Mouse (Mus musculus) embryonic facial prominence, embryonic 11.5 days (tissue): ENCODE data around the gene Acot5. TPM values are rescaled to one million over a fixed set of nuclear protein-coding genes. Genes with fewer than 3 reads are reported as not detected.
A peak's percentile ranks its signal among the peaks of the same experiment; 100 is the strongest.
"Not testable (repeated sequence)": the region's sequence is repeated elsewhere in the genome, so short reads cannot be mapped to it uniquely, and the experiment has no call there.

Source experiments
- ATAC-seq: fragments of 200-750 bp; cut with Nextera tagmentation; replicated peaks from 2 replicates; pipeline ENCODE4 v1.8.0; 2017; ENCODE audit warnings: low read depth; ENCODE audit not compliant: insufficient number of reproducible peaks, low FRiP score, low TSS enrichment
- DNase-seq: peaks from one replicate; pipeline ENCODE4 v3.0.0-alpha.2; 2015; ENCODE audit warnings: low spot score
- H3K27ac ChIP-seq: fragments of 300-500 bp; sonication (generic); replicated peaks from 2 replicates; pipeline ENCODE4 v1.5.1; 2014; ENCODE audit warnings: mild to moderate bottlenecking, low read depth, low read length, control low read depth
- H3K27me3 ChIP-seq: fragments of 300-500 bp; sonication (generic); 2 replicates; pipeline ENCODE4 v1.6.1; 2014; ENCODE audit warnings: mild to moderate bottlenecking, low read length, moderate library complexity, mixed read lengths; ENCODE audit not compliant: control insufficient read depth, insufficient read depth
- H3K36me3 ChIP-seq: fragments of 300-500 bp; sonication (generic); replicated peaks from 2 replicates; pipeline ENCODE4 v1.6.1; 2014; ENCODE audit warnings: low read depth, mild to moderate bottlenecking, low read length, moderate library complexity, mixed read lengths; ENCODE audit not compliant: control insufficient read depth, insufficient read depth
- H3K4me1 ChIP-seq: fragments of 300-500 bp; sonication (generic); 2 replicates; pipeline ENCODE4 v1.6.1; 2014; ENCODE audit warnings: low read length, mixed read lengths; ENCODE audit not compliant: control insufficient read depth, insufficient read depth
- H3K4me2 ChIP-seq: fragments of 300-500 bp; sonication (generic); 2 replicates; pipeline ENCODE4 v1.6.1; 2014; ENCODE audit warnings: low read depth, mild to moderate bottlenecking, control low read depth, low read length, moderate library complexity
- H3K4me3 ChIP-seq: fragments of 300-500 bp; sonication (generic); 2 replicates; pipeline ENCODE4 v1.5.1; 2014; ENCODE audit warnings: low read depth, low read length, control low read depth
- H3K9ac ChIP-seq: fragments of 300-500 bp; sonication (generic); replicated peaks from 2 replicates; pipeline ENCODE4 v1.6.1; 2014; ENCODE audit warnings: mild to moderate bottlenecking, control low read depth, low read length
- H3K9me3 ChIP-seq: fragments of 300-500 bp; sonication (generic); replicated peaks from 2 replicates; pipeline ENCODE4 v1.6.1; 2016; ENCODE audit warnings: mild to moderate bottlenecking, low read length, inconsistent platforms, mixed read lengths; ENCODE audit not compliant: control insufficient read depth
- WGBS: fragments of 180-500 bp; shearing (Covaris S2); extraction: QIAGEN DNeasy Blood & Tissue Kit; methylation state at CpG from one replicate; pipeline ENCODE4 v1.1.7; 2014; 5-methylcytosine and 5-hydroxymethylcytosine counted together
- polyA plus RNA-seq: library from polyadenylated mRNA; unstranded; fragments of >200 nt; fragmentation: Nextera tagmentation; extraction: Ambion mirVana; gene quantifications from 2 replicates; pipeline ENCODE4 v1.2.1, GENCODE M21; 2014

Gene Acot5
- polyA plus RNA-seq, 1 experiment from 2014 or later = not detected

- H3K9me3 ChIP-seq = no peaks in the 10 kb centered on the region
- H3K27me3 ChIP-seq = peaks cover 3% of the 10 kb centered on the region; the same call in 1 of the 2 replicates
- H3K4me1 ChIP-seq = no peaks in the 10 kb centered on the region
- WGBS = 85% methylated on average over 2 of the region's 2 CpGs
- no peak overlapping the region for H3K9ac ChIP-seq
- H3K36me3 ChIP-seq = no peaks in the 10 kb centered on the region
- no peak for DNase-seq
- ATAC-seq = no peak
- H3K27ac ChIP-seq = no peak overlapping the region
- no peak overlapping the region for H3K4me2 ChIP-seq
- no peak overlapping the region for H3K4me3 ChIP-seq
Measured at GRCm38 (mm10) chr12:84063833-84064232, 5.3 kb upstream of the Acot5 start.

- Histone ChIP-seq H3K9me3 (no peaks in the 10 kb centered on the region), H3K9ac (no peak overlapping the region), H3K27me3 (peaks cover 7% of the 10 kb centered on the region; the same call in 1 of the 2 replicates), H3K4me2 (no peak overlapping the region), H3K4me3 (no peak overlapping the region), H3K4me1 (no peaks in the 10 kb centered on the region), H3K36me3 (no peaks in the 10 kb centered on the region), H3K27ac (no peak overlapping the region)
- 74% methylated on average over 8 of the region's 8 CpGs for WGBS
- ATAC-seq (no peak), DNase-seq (no peak)
Measured at GRCm38 (mm10) chr12:84064621-84065020, 4.5 kb upstream of the Acot5 start.

DNA sequence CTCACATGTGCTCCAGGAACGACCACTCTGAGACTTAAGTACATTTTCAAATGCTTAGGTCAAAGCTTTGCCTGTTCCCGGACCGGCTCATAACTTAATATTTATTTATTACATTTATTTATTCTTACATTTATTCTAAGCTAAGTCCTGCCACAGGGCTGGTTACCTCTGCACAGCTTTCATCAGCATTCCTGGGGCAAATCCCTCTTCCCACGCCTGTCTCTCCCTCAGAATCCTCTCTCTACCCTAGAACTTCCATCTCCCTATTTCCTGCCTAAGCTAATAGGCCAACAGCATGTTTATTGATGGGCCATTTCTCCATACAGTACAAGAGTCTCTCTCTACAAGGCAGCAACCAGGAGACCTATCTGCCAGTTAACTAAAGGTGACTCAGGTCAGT is 1.4 kb upstream of the Acot5 start:
- 83% methylated on average over 4 of the region's 4 CpGs for WGBS
- DNase-seq = no peak
- H3K4me3 ChIP-seq = no peak overlapping the region

DNA sequence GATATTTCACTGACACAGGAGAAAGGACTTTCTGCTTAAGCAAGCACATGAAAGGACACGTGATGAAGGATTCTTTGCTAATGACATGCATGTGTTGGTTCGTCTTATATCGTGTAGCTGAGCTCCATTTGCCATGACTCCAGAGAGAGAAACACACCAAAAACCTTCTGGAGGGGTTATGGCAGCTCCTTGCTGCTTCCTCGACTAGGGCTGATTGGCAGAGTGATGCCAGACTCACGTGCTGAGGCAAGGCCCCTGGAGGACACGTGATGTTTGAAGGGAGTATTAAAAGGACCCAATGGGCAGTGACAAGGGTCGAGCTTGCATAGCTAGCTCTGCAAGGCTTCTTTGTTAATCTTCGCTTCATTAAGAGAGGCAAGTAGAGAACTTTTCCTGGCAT is 829 bp upstream of the Acot5 start:
- Histone ChIP-seq H3K4me1 (no peaks in the 10 kb centered on the region), H3K9me3 (no peaks in the 10 kb centered on the region), H3K4me3 (no peak overlapping the region), H3K36me3 (no peaks in the 10 kb centered on the region), H3K4me2 (no peak overlapping the region), H3K27ac (no peak overlapping the region), H3K9ac (no peak overlapping the region), H3K27me3 (peaks cover 7% of the 10 kb centered on the region; the same call in 1 of the 2 replicates)
- ATAC-seq (no peak), DNase-seq (no peak)
- WGBS = 56% methylated on average over 8 of the region's 8 CpGs

More for the DNA sequence above, 1.4 kb upstream of the Acot5 start:
- Histone ChIP-seq H3K36me3 (no peaks in the 10 kb centered on the region), H3K27ac (no peak overlapping the region), H3K27me3 (peaks cover 7% of the 10 kb centered on the region; the same call in 1 of the 2 replicates), H3K4me1 (no peaks in the 10 kb centered on the region), H3K4me2 (no peak overlapping the region), H3K9ac (no peak overlapping the region), H3K9me3 (no peaks in the 10 kb centered on the region)
- ATAC-seq = no peak

GRCm38 (mm10) chr12:84069582-84069981 is 457 bp downstream of the Acot5 start:
- 2% methylated on average over 38 of the region's 52 CpGs for WGBS
- H3K36me3 ChIP-seq, H3K27ac ChIP-seq, H3K4me1 ChIP-seq, ATAC-seq, H3K9me3 ChIP-seq, H3K27me3 ChIP-seq: not testable (repeated sequence)
- peak overlapping the region; percentile 62 for H3K4me2 ChIP-seq
- peak overlapping the region; percentile 18; the same call in 1 of the 2 replicates for H3K9ac ChIP-seq
- peak overlapping the region; percentile 40 for H3K4me3 ChIP-seq
- peak; percentile 17 for DNase-seq

GRCm38 (mm10) chr12:84071696-84072095 is 2.6 kb downstream of the Acot5 start:
- no peak for ATAC-seq
- H3K9me3 ChIP-seq = no peaks in the 10 kb centered on the region
- H3K4me2 ChIP-seq = no peak overlapping the region
- WGBS = 96% methylated on average over 2 of the region's 2 CpGs
- H3K27ac ChIP-seq = no peak overlapping the region
- H3K4me1 ChIP-seq = no peaks in the 10 kb centered on the region
- H3K36me3 ChIP-seq = no peaks in the 10 kb centered on the region
- no peak overlapping the region for H3K4me3 ChIP-seq
- peaks cover 7% of the 10 kb centered on the region; the same call in 1 of the 2 replicates for H3K27me3 ChIP-seq
- H3K9ac ChIP-seq = no peak overlapping the region
- no peak for DNase-seq

DNA sequence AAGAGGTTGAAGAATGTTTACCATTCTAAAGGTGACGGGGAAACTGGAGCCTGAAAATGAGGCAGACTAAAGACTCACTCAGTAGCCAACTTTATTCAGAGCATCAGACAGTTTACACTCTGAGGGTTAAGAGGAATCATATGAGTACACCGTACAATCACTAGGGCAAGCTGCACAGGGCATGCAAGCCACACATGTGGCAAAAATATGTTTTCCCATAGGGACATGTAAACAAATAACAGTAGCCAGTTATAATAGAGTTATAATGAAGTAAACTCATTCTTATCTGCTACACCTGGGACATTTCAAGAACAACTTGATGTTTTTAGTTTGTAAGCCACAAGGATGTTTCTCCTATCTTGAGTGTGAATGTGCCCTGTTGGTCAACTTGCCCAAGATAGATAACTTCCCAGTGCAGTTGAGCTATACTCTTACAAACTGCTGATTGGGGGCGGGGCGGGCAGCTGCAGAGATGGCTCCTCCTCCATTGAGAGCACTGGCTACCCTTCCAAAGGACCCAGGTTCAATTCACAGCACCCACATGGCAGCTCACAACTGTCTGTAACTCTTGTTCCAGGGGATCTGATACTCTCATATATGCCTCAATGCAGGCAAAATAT is 8.4 kb downstream of the Acot5 start:
- no peak for DNase-seq
- no peaks in the 10 kb centered on the region for H3K36me3 ChIP-seq
- WGBS = 83% methylated on average over 4 of the region's 4 CpGs

GRCm38 (mm10) chr12:84083842-84084241 is 14.7 kb downstream of the Acot5 start:
- Histone ChIP-seq H3K9ac (no peak overlapping the region), H3K36me3 (no peaks in the 10 kb centered on the region), H3K4me3 (no peak overlapping the region), H3K27ac (no peak overlapping the region), H3K27me3 (no peaks in the 10 kb centered on the region), H3K9me3 (no peaks in the 10 kb centered on the region), H3K4me2 (no peak overlapping the region), H3K4me1 (no peaks in the 10 kb centered on the region)
- ATAC-seq (no peak), DNase-seq (no peak)
- 65% methylated on average over 2 of the region's 2 CpGs for WGBS

More for the DNA sequence above, 8.4 kb downstream of the Acot5 start:
- Histone ChIP-seq H3K4me3 (no peak overlapping the region), H3K9me3 (no peaks in the 10 kb centered on the region), H3K27ac (no peak overlapping the region), H3K4me2 (no peak overlapping the region), H3K4me1 (no peaks in the 10 kb centered on the region), H3K9ac (no peak overlapping the region), H3K27me3 (no peaks in the 10 kb centered on the region)
- ATAC-seq = no peak
